Mouse (Mus musculus) liver, postnatal 0 days (tissue): ENCODE results near the gene Ttc38. TPM values are rescaled to one million over a fixed set of nuclear protein-coding genes. Genes with fewer than 3 reads are reported as not detected.
A peak's percentile ranks its signal among the peaks of the same experiment; 100 is the strongest.

Experiments
- ATAC-seq: fragments of 200-750 bp; cut with Nextera tagmentation; 2 replicates; pipeline ENCODE4 v1.8.0; 2017; ENCODE audit warnings: mild to moderate bottlenecking, moderate library complexity
- DNase-seq: peaks from one replicate; pipeline ENCODE4 v3.0.0-alpha.2; 2016
- H3K27ac ChIP-seq: fragments of 300-500 bp; sonication (generic); 2 replicates; pipeline ENCODE4 v1.5.1; 2014; ENCODE audit warnings: antibody characterized with exemption, moderate library complexity, mild to moderate bottlenecking, low read depth
- H3K27me3 ChIP-seq: fragments of 300-500 bp; sonication (generic); 2 replicates; pipeline ENCODE4 v1.6.1; 2014; ENCODE audit warnings: low read length, control low read depth, mixed read lengths; ENCODE audit not compliant: insufficient read depth
- H3K36me3 ChIP-seq: fragments of 300-500 bp; sonication (generic); replicated peaks from 2 replicates; pipeline ENCODE4 v1.6.1; 2014; ENCODE audit warnings: mild to moderate bottlenecking, control low read depth, low read length, moderate library complexity, mixed read lengths; ENCODE audit not compliant: insufficient read depth
- H3K4me1 ChIP-seq: fragments of 300-500 bp; sonication (generic); 2 replicates; pipeline ENCODE4 v1.6.1; 2014; ENCODE audit warnings: antibody characterized with exemption, mild to moderate bottlenecking, control low read depth; ENCODE audit not compliant: insufficient read depth
- H3K4me2 ChIP-seq: fragments of 300-500 bp; sonication (generic); 2 replicates; pipeline ENCODE4 v1.6.1; 2014; ENCODE audit warnings: low read depth, mild to moderate bottlenecking, low read length, moderate library complexity, mixed read lengths
- H3K4me3 ChIP-seq: fragments of 300-500 bp; sonication (generic); 2 replicates; pipeline ENCODE4 v1.5.1; 2014; ENCODE audit warnings: low read depth, low read length
- H3K9ac ChIP-seq: fragments of 300-500 bp; sonication (generic); replicated peaks from 2 replicates; pipeline ENCODE4 v1.6.1; 2014; ENCODE audit warnings: mild to moderate bottlenecking, moderate library complexity
- H3K9me3 ChIP-seq: fragments of 300-500 bp; sonication (generic); 2 replicates; pipeline ENCODE4 v1.6.1; 2016; ENCODE audit warnings: mild to moderate bottlenecking, control low read depth, low read length, mixed read lengths
- CTCF ChIP-seq: sonication (generic); IDR thresholded peaks from 2 replicates; pipeline ENCODE4 v1.5.1; 2016; ENCODE audit warnings: antibody characterized with exemption, low read depth
- EP300 ChIP-seq: IDR thresholded peaks from 2 replicates; pipeline ENCODE4 v1.6.1; 2016; ENCODE audit warnings: antibody characterized with exemption, low read depth, mild to moderate bottlenecking
- WGBS: fragments of 180-500 bp; shearing (Covaris S2); extraction: QIAGEN DNeasy Blood & Tissue Kit; methylation state at CpG from one replicate; pipeline ENCODE4 v1.1.7; 2014; ENCODE audit not compliant: insufficient replicate concordance; 5-methylcytosine and 5-hydroxymethylcytosine counted together
- polyA plus RNA-seq: library from polyadenylated mRNA; unstranded; fragments of >200 nt; fragmentation: Nextera tagmentation; extraction: Ambion mirVana; gene quantifications from 2 replicates; pipeline ENCODE4 v1.2.1, GENCODE M21; 2015

Ttc38 gene
- polyA plus RNA-seq, 1 experiment from 2014 or later: 16.2 TPM

- no peaks in the 10 kb centered on the region for H3K27me3 ChIP-seq
- H3K9ac ChIP-seq: no peak overlapping the region
- DNase-seq (no peak), ATAC-seq (no peak)
- H3K36me3 ChIP-seq: no peaks in the 10 kb centered on the region
- H3K27ac ChIP-seq: peak overlapping the region; percentile 49
- 54% methylated on average over 5 of the region's 5 CpGs for WGBS
- no peak overlapping the region for H3K4me3 ChIP-seq
- no peaks in the 10 kb centered on the region for H3K9me3 ChIP-seq
- H3K4me1 ChIP-seq: peaks cover 25% of the 10 kb centered on the region
- TF ChIP-seq EP300 (no peak), CTCF (no peak)
- H3K4me2 ChIP-seq: no peak overlapping the region
Measured at GRCm38 (mm10) chr15:85829470-85829869, 2.6 kb upstream of the Ttc38 start.

GRCm38 (mm10) chr15:85832599-85832998, 493 bp downstream of the Ttc38 start:
- peak overlapping the region; percentile 73 for H3K4me2 ChIP-seq
- ATAC-seq (peak; percentile 53), DNase-seq (no peak)
- no peaks in the 10 kb centered on the region for H3K27me3 ChIP-seq
- peaks cover 22% of the 10 kb centered on the region for H3K4me1 ChIP-seq
- H3K36me3 ChIP-seq: peaks cover 18% of the 10 kb centered on the region; the same call in 1 of the 2 replicates
- TF ChIP-seq CTCF: no peak
- peak overlapping the region; percentile 62 for H3K9ac ChIP-seq
- H3K27ac ChIP-seq: peak overlapping the region; percentile 88
- WGBS: 23% methylated on average over 8 of the region's 8 CpGs
- no peaks in the 10 kb centered on the region for H3K9me3 ChIP-seq
- peak overlapping the region; percentile 53 for H3K4me3 ChIP-seq

- peak; percentile 50 for TF ChIP-seq CTCF
- no peak for TF ChIP-seq EP300
- H3K36me3 ChIP-seq: peaks cover 18% of the 10 kb centered on the region; the same call in 1 of the 2 replicates
- DNase-seq (no peak), ATAC-seq (no peak)
- 59% methylated on average over 3 of the region's 3 CpGs for WGBS
- H3K4me1 ChIP-seq: peaks cover 16% of the 10 kb centered on the region
- H3K27me3 ChIP-seq: no peaks in the 10 kb centered on the region
- H3K4me3 ChIP-seq: no peak overlapping the region
- no peak overlapping the region for H3K9ac ChIP-seq
- H3K27ac ChIP-seq: no peak overlapping the region
- H3K9me3 ChIP-seq: no peaks in the 10 kb centered on the region
- H3K4me2 ChIP-seq: no peak overlapping the region
Measured at GRCm38 (mm10) chr15:85835335-85835734, 3.2 kb downstream of the Ttc38 start.

- H3K27ac ChIP-seq: no peak overlapping the region
- DNase-seq (no peak), ATAC-seq (no peak)
- H3K9ac ChIP-seq: no peak overlapping the region
- H3K9me3 ChIP-seq: no peaks in the 10 kb centered on the region
- no peak overlapping the region for H3K4me2 ChIP-seq
- TF ChIP-seq CTCF (no peak), EP300 (no peak)
- H3K36me3 ChIP-seq: peaks cover 18% of the 10 kb centered on the region; the same call in 1 of the 2 replicates
- 78% methylated on average over 5 of the region's 5 CpGs for WGBS
- H3K4me1 ChIP-seq: peaks cover 14% of the 10 kb centered on the region; the same call in 1 of the 2 replicates
- H3K27me3 ChIP-seq: no peaks in the 10 kb centered on the region
- H3K4me3 ChIP-seq: no peak overlapping the region
Measured at GRCm38 (mm10) chr15:85836887-85837286, 4.8 kb downstream of the Ttc38 start.

GRCm38 (mm10) chr15:85840983-85841382, 8.9 kb downstream of the Ttc38 start:
- Histone ChIP-seq H3K9me3 (no peaks in the 10 kb centered on the region), H3K27me3 (no peaks in the 10 kb centered on the region), H3K36me3 (peaks cover 27% of the 10 kb centered on the region), H3K27ac (no peak overlapping the region), H3K4me3 (no peak overlapping the region), H3K4me2 (no peak overlapping the region), H3K9ac (no peak overlapping the region), H3K4me1 (0 out of 2 replicates have a peak, but pooled peaks cover 4% of the 10 kb centered on the region)
- peak; percentile 38; the same call in 1 of the 2 replicates for ATAC-seq
- 49% methylated on average over 6 of the region's 6 CpGs for WGBS
- TF ChIP-seq CTCF (peak; percentile 65), EP300 (no peak)
- DNase-seq: peak; percentile 62

GRCm38 (mm10) chr15:85841796-85842360, 9.8 kb downstream of the Ttc38 start:
- DNase-seq (no peak), ATAC-seq (no peak)
- Histone ChIP-seq H3K9me3 (no peaks in the 10 kb centered on the region), H3K27ac (no peak overlapping the region), H3K27me3 (no peaks in the 10 kb centered on the region), H3K4me2 (no peak overlapping the region), H3K9ac (no peak overlapping the region), H3K4me1 (0 out of 2 replicates have a peak, but pooled peaks cover 4% of the 10 kb centered on the region), H3K4me3 (no peak overlapping the region), H3K36me3 (peaks cover 26% of the 10 kb centered on the region)
- WGBS: 56% methylated on average over 5 of the region's 5 CpGs
- no peak for TF ChIP-seq CTCF
